Mouse (Mus musculus) kidney, postnatal 0 days (tissue): ENCODE measurements around the gene Prrt1. TPM values are rescaled to one million over a fixed set of nuclear protein-coding genes. Genes with fewer than 3 reads are reported as not detected.

ENCODE experiments used
- ATAC-seq: fragments of 200-750 bp; cut with Nextera tagmentation; replicated peaks from 2 replicates; pipeline ENCODE4 v1.8.0; 2017; ENCODE audit warnings: low read depth, moderate number of reproducible peaks, moderate TSS enrichment, moderate library complexity; ENCODE audit not compliant: low FRiP score
- DNase-seq: peaks from one replicate; pipeline ENCODE4 v3.0.0-alpha.2; 2016; ENCODE audit warnings: low spot score
- H3K27ac ChIP-seq: fragments of 300-500 bp; sonication (generic); 2 replicates; pipeline ENCODE4 v1.5.1; 2014; ENCODE audit warnings: mild to moderate bottlenecking
- H3K27me3 ChIP-seq: fragments of 300-500 bp; sonication (generic); 2 replicates; pipeline ENCODE4 v1.6.1; 2014; ENCODE audit warnings: low read length, mixed read lengths; ENCODE audit not compliant: insufficient read depth
- H3K36me3 ChIP-seq: fragments of 300-500 bp; sonication (generic); 2 replicates; pipeline ENCODE4 v1.6.1; 2014; ENCODE audit warnings: low read length, mixed read lengths; ENCODE audit not compliant: insufficient read depth
- H3K4me1 ChIP-seq: fragments of 300-500 bp; sonication (generic); replicated peaks from 2 replicates; pipeline ENCODE4 v1.6.1; 2014; ENCODE audit warnings: antibody characterized with exemption, low read length, mixed read lengths; ENCODE audit not compliant: insufficient read depth
- H3K4me2 ChIP-seq: fragments of 300-500 bp; sonication (generic); 2 replicates; pipeline ENCODE4 v1.6.1; 2014; ENCODE audit warnings: mild to moderate bottlenecking, low read length, moderate library complexity, mixed read lengths
- H3K4me3 ChIP-seq: fragments of 300-500 bp; sonication (generic); replicated peaks from 2 replicates; pipeline ENCODE4 v1.5.1; 2014; ENCODE audit warnings: low read depth, low read length
- H3K9ac ChIP-seq: fragments of 300-500 bp; sonication (generic); 2 replicates; pipeline ENCODE4 v1.6.1; 2014; ENCODE audit warnings: low read depth, low read length
- H3K9me3 ChIP-seq: fragments of 300-500 bp; sonication (generic); replicated peaks from 2 replicates; pipeline ENCODE4 v1.6.1; 2016; ENCODE audit warnings: low read length, inconsistent platforms, mixed read lengths
- CTCF ChIP-seq: IDR thresholded peaks from 2 replicates; pipeline ENCODE4 v1.5.1; 2016; ENCODE audit warnings: antibody characterized with exemption, low read depth, mild to moderate bottlenecking, moderate library complexity
- WGBS: fragments of 180-500 bp; shearing (Covaris S2); extraction: QIAGEN DNeasy Blood & Tissue Kit; methylation state at CpG from one replicate; pipeline ENCODE4 v1.1.7; 2014; 5-methylcytosine and 5-hydroxymethylcytosine counted together
- polyA plus RNA-seq: library from polyadenylated mRNA; unstranded; fragments of >200 nt; fragmentation: Nextera tagmentation; extraction: Ambion mirVana; gene quantifications from 2 replicates; pipeline ENCODE4 v1.2.1, GENCODE M21; 2015

The Prrt1 gene
- polyA plus RNA-seq, 1 experiment from 2014 or later = 0.55 TPM

- Histone ChIP-seq H3K9ac (peak overlapping the region; percentile 31; the same call in 1 of the 2 replicates), H3K36me3 (peaks cover 9% of the 10 kb centered on the region), H3K27ac (peak overlapping the region; percentile 89), H3K9me3 (no peaks in the 10 kb centered on the region), H3K4me2 (peak overlapping the region; percentile 92), H3K4me1 (peaks cover 18% of the 10 kb centered on the region), H3K27me3 (no peaks in the 10 kb centered on the region), H3K4me3 (peak overlapping the region; percentile 88; the same call in 1 of the 2 replicates)
- DNase-seq = no peak
- WGBS = 9% methylated on average over 24 of the region's 24 CpGs
- TF ChIP-seq CTCF = no peak
- ATAC-seq = peak; percentile 0; the same call in 1 of the 2 replicates
Observed at GRCm38 (mm10) chr17:34604511-34605237, 24.7 kb upstream of the Prrt1 start.

DNA sequence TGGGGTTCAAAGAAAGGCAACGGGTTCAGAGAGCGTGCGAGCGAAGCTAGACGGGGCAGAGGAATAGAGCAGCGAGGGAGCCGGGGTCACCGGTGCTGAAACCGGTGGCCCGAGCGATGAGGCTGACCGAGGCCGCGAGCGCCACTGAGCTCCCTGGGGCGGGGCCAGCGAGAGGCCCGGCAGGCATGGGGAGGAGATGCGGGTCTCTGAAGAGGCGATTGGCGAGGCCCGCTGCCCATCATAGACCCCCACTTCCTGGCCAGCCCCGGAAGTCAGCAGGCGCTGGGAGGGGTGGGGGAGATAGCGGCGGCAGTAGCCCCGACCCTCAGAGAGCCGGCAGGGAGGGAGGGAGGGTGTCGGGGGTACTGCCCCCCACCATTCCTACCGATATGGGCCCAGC lies 23.7 kb upstream of the Prrt1 start:
- no peak for TF ChIP-seq CTCF
- H3K4me1 ChIP-seq = peaks cover 18% of the 10 kb centered on the region
- DNase-seq = peak; percentile 97
- H3K36me3 ChIP-seq = peaks cover 7% of the 10 kb centered on the region; the same call in 1 of the 2 replicates
- peak overlapping the region; percentile 88 for H3K4me3 ChIP-seq
- peak; percentile 33 for ATAC-seq
- peak overlapping the region; percentile 92 for H3K4me2 ChIP-seq
- peak overlapping the region; percentile 89 for H3K27ac ChIP-seq
- peak overlapping the region; percentile 95 for H3K9ac ChIP-seq
- no peaks in the 10 kb centered on the region for H3K27me3 ChIP-seq
- WGBS = under 1% methylated on average over 30 of the region's 30 CpGs
- no peaks in the 10 kb centered on the region for H3K9me3 ChIP-seq

GRCm38 (mm10) chr17:34606186-34607039 lies 22.9 kb upstream of the Prrt1 start:
- ATAC-seq = no peak
- Histone ChIP-seq H3K9ac (peak overlapping the region; percentile 95), H3K4me1 (peaks cover 18% of the 10 kb centered on the region), H3K4me2 (peak overlapping the region; percentile 92), H3K9me3 (no peaks in the 10 kb centered on the region), H3K27me3 (no peaks in the 10 kb centered on the region), H3K27ac (peak overlapping the region; percentile 89), H3K4me3 (peak overlapping the region; percentile 88), H3K36me3 (peaks cover 11% of the 10 kb centered on the region)
- DNase-seq = peak; percentile 50
- WGBS = 9% methylated on average over 29 of the region's 32 CpGs
- TF ChIP-seq CTCF = no peak

DNA sequence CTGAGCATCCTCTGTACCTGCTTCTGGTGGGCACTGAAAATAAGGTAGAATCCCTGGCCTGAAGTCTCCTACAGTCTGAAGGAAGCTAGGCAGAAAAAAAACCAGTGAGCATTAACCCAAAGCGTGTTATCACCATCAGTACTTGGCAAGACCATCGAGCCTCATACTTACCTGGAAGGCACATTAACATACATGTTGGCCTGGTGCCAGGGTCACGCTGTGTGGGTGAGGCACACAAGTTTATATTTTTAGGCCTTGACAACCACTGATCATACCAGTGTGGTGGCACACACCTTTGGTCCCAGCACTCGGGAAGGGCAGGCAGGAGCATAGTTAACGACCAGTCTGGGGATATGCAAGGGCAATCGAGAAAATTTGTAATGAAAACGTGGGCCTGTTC lies 21.3 kb upstream of the Prrt1 start:
- H3K4me1 ChIP-seq = peaks cover 16% of the 10 kb centered on the region
- peaks cover 22% of the 10 kb centered on the region for H3K36me3 ChIP-seq
- no peaks in the 10 kb centered on the region for H3K27me3 ChIP-seq
- peak overlapping the region; percentile 62 for H3K27ac ChIP-seq
- H3K4me3 ChIP-seq = no peak overlapping the region
- no peaks in the 10 kb centered on the region for H3K9me3 ChIP-seq
- peak overlapping the region; percentile 18; the same call in 1 of the 2 replicates for H3K9ac ChIP-seq
- no peak for TF ChIP-seq CTCF
- no peak overlapping the region for H3K4me2 ChIP-seq
- ATAC-seq (no peak), DNase-seq (no peak)
- WGBS = 60% methylated on average over 7 of the region's 7 CpGs

GRCm38 (mm10) chr17:34611050-34611449 lies 18.3 kb upstream of the Prrt1 start:
- DNase-seq (no peak), ATAC-seq (no peak)
- H3K9me3 ChIP-seq = no peaks in the 10 kb centered on the region
- peaks cover 42% of the 10 kb centered on the region for H3K36me3 ChIP-seq
- peaks cover 16% of the 10 kb centered on the region; the same call in 1 of the 2 replicates for H3K4me1 ChIP-seq
- H3K27me3 ChIP-seq = no peaks in the 10 kb centered on the region
- no peak overlapping the region for H3K4me2 ChIP-seq
- no peak overlapping the region for H3K27ac ChIP-seq
- 87% methylated on average over 8 of the region's 8 CpGs for WGBS
- no peak overlapping the region for H3K4me3 ChIP-seq
- no peak overlapping the region for H3K9ac ChIP-seq
- TF ChIP-seq CTCF = no peak

- no peak for TF ChIP-seq CTCF
- H3K9me3 ChIP-seq = no peaks in the 10 kb centered on the region
- no peak overlapping the region for H3K4me2 ChIP-seq
- no peaks in the 10 kb centered on the region for H3K27me3 ChIP-seq
- WGBS = 78% methylated on average over 10 of the region's 11 CpGs
- no peak overlapping the region; the same call in 1 of the 2 replicates for H3K27ac ChIP-seq
- H3K4me3 ChIP-seq = no peak overlapping the region
- no peak overlapping the region for H3K9ac ChIP-seq
- no peak for ATAC-seq
- peaks cover 51% of the 10 kb centered on the region for H3K36me3 ChIP-seq
- 0 out of 2 replicates have a peak, but pooled peaks cover 5% of the 10 kb centered on the region for H3K4me1 ChIP-seq
- no peak for DNase-seq
Observed at GRCm38 (mm10) chr17:34613054-34613645, 16.2 kb upstream of the Prrt1 start.
